Mouse (Mus musculus): ENCODE measurements around the gene Cggbp1. TPM values are rescaled to one million over a fixed set of nuclear protein-coding genes. Genes with fewer than 3 reads are reported as not detected.

Gene Cggbp1
- total RNA-seq, 2 experiments from 2014 or later = 104 to 133 TPM

Other genes with a start within 250 kb of the Cggbp1 start
- gene Csnka2ip, start 249.6 kb upstream of the Cggbp1 start, total RNA-seq (2015) = not detected in 2 replicates
- not detected in 2 replicates for gene Csnka2ip, start 249.6 kb upstream of the Cggbp1 start, total RNA-seq (2017)
- gene 4930453N24Rik, start 80.8 kb upstream of the Cggbp1 start, total RNA-seq (2015) = 35.5 and 45.8 TPM in 2 replicates
- 20.9 and 22.2 TPM in 2 replicates for gene 4930453N24Rik, start 80.8 kb upstream of the Cggbp1 start, total RNA-seq (2017)
- gene Zfp654, start 344 bp upstream of the Cggbp1 start, total RNA-seq (2015) = 19.2 and 21.1 TPM in 2 replicates
- gene Zfp654, start 344 bp upstream of the Cggbp1 start, total RNA-seq (2017) = 10.8 and 14.1 TPM in 2 replicates